Mouse (Mus musculus) heart, embryonic 10.5 days (tissue): ENCODE results near the gene Olfr364-ps1. TPM values are rescaled to one million over a fixed set of nuclear protein-coding genes. Genes with fewer than 3 reads are reported as not detected.

Experiments
- DNase-seq: peaks from one replicate; pipeline ENCODE4 v3.0.0-alpha.2; 2017; ENCODE audit warnings: low spot score
- H3K27ac ChIP-seq: fragments of 300-500 bp; sonication (generic); 2 replicates; pipeline ENCODE4 v1.5.1; 2016; ENCODE audit warnings: mild to moderate bottlenecking
- H3K27me3 ChIP-seq: fragments of 300-500 bp; sonication (generic); 2 replicates; pipeline ENCODE4 v1.6.1; 2016; ENCODE audit warnings: mild to moderate bottlenecking; ENCODE audit not compliant: poor library complexity, insufficient read depth, severe bottlenecking
- H3K36me3 ChIP-seq: fragments of 300-500 bp; sonication (generic); 2 replicates; pipeline ENCODE4 v1.6.1; 2016; ENCODE audit warnings: mild to moderate bottlenecking, moderate library complexity
- H3K4me1 ChIP-seq: fragments of 300-500 bp; sonication (generic); 2 replicates; pipeline ENCODE4 v1.6.1; 2016; ENCODE audit warnings: mild to moderate bottlenecking
- H3K4me3 ChIP-seq: fragments of 300-500 bp; sonication (generic); 2 replicates; pipeline ENCODE4 v1.5.1; 2016; ENCODE audit warnings: mild to moderate bottlenecking, moderate library complexity
- H3K9me3 ChIP-seq: fragments of 300-500 bp; sonication (generic); 2 replicates; pipeline ENCODE4 v1.6.1; 2016; ENCODE audit warnings: mild to moderate bottlenecking, moderate library complexity
- WGBS: fragments of 180-500 bp; shearing (Covaris S2); methylation state at CpG from one replicate; pipeline ENCODE4 v1.1.7; 2016; 5-methylcytosine and 5-hydroxymethylcytosine counted together
- polyA plus RNA-seq: library from polyadenylated mRNA; unstranded; fragments of >200 nt; fragmentation: Nextera tagmentation; extraction: Ambion mirVana; gene quantifications from 2 replicates; pipeline ENCODE4 v1.2.1, GENCODE M21; 2016

The Olfr364-ps1 gene
- polyA plus RNA-seq = not detected in 2 replicates

- Histone ChIP-seq H3K4me1 (no peaks in the 10 kb centered on the region), H3K9me3 (0 out of 2 replicates have a peak, but pooled peaks cover 5% of the 10 kb centered on the region), H3K27me3 (no peaks in the 10 kb centered on the region), H3K27ac (no peak within 1 kb of the TSS), H3K4me3 (no peak within 1 kb of the TSS), H3K36me3 (no peaks in the 10 kb centered on the region)
- DNase-seq = no peak
- 82% methylated on average over 3 of the region's 3 CpGs for WGBS
These were observed at the start of gene Olfr364-ps1 for GRCm38 (mm10) chr2:37139022-37139421. TSS of gene Olfr364-ps1 (plus strand) at chr2:37139322.

GRCm38 (mm10) chr2:37117810-37118209, 21.3 kb upstream of the Olfr364-ps1 start, which contains the start of gene Olfr362:
TSS of gene Olfr362 (minus strand) at chr2:37117910.
- no peaks in the 10 kb centered on the region for H3K36me3 ChIP-seq
- no peak for DNase-seq
- H3K4me1 ChIP-seq = no peaks in the 10 kb centered on the region
- no peaks in the 10 kb centered on the region for H3K27me3 ChIP-seq
- H3K4me3 ChIP-seq = no peak within 1 kb of the TSS
- peaks cover 10% of the 10 kb centered on the region; the same call in 1 of the 2 replicates for H3K9me3 ChIP-seq
- WGBS = 70% methylated on average over 1 of the region's 1 CpGs
- no peak within 1 kb of the TSS for H3K27ac ChIP-seq

DNA sequence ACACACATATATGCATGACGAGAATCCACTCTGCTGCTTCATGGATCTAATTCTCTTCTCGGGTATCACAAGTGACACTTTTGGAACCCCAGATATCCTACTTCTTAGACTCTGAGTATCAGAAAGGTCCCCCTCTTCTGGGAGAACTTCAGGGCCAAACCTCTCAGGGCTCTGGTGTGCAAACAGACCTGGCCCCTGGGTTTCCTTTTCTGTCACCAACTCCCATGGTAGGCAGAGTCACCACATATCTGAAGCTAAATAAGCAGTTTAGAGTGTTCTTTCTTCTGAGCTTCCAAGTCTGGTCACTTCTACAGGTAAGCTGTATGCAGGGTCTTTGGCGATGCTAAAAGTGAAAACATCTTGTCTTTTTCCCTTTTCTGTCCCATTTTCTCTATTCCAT, 48.8 kb downstream of the Olfr364-ps1 start, which contains the start of gene Olfr365:
Gene Olfr365, plus strand, starts transcription at position 301 of the 400 bp plus-strand sequence.
- no peak for DNase-seq

More for the DNA sequence above, 48.8 kb downstream of the Olfr364-ps1 start, which contains the start of gene Olfr365:
- Histone ChIP-seq H3K9me3 (peaks cover 4% of the 10 kb centered on the region; the same call in 1 of the 2 replicates), H3K27ac (no peak within 1 kb of the TSS), H3K27me3 (no peaks in the 10 kb centered on the region), H3K36me3 (no peaks in the 10 kb centered on the region), H3K4me1 (no peaks in the 10 kb centered on the region), H3K4me3 (no peak within 1 kb of the TSS)
- WGBS = 67% methylated on average over 3 of the region's 3 CpGs

Other genes starting within 250 kb of the Olfr364-ps1 start
- gene Olfr353, start 246.4 kb upstream of the Olfr364-ps1 start, polyA plus RNA-seq = not detected in 2 replicates
- not detected in 2 replicates for gene Olfr354, start 233.6 kb upstream of the Olfr364-ps1 start, polyA plus RNA-seq
- gene Olfr355, start 210.4 kb upstream of the Olfr364-ps1 start, polyA plus RNA-seq = not detected in 2 replicates
- gene Olfr356, start 202.2 kb upstream of the Olfr364-ps1 start, polyA plus RNA-seq = not detected in 2 replicates
- not detected in 2 replicates for gene Olfr357, start 145.5 kb upstream of the Olfr364-ps1 start, polyA plus RNA-seq
- gene Olfr358, start 130.0 kb upstream of the Olfr364-ps1 start, polyA plus RNA-seq = not detected in 2 replicates
- gene Olfr360, start 73.6 kb upstream of the Olfr364-ps1 start, polyA plus RNA-seq = not detected in 2 replicates
- not detected in 2 replicates for gene Olfr361, start 50.0 kb upstream of the Olfr364-ps1 start, polyA plus RNA-seq
- not detected in 2 replicates for gene Olfr362, start 21.4 kb upstream of the Olfr364-ps1 start, polyA plus RNA-seq
- gene Olfr365, start 48.9 kb downstream of the Olfr364-ps1 start, polyA plus RNA-seq = not detected in 2 replicates
- gene Olfr366, start 72.3 kb downstream of the Olfr364-ps1 start, polyA plus RNA-seq = not detected in 2 replicates
- not detected in 2 replicates for gene Olfr368, start 187.2 kb downstream of the Olfr364-ps1 start, polyA plus RNA-seq
- 32.8 and 34.6 TPM in 2 replicates for gene Pdcl, start 220.0 kb downstream of the Olfr364-ps1 start, polyA plus RNA-seq